Mouse (Mus musculus) CH12.LX (cell line): ENCODE results near the gene Aldh5a1. TPM values are rescaled to one million over a fixed set of nuclear protein-coding genes. Genes with fewer than 3 reads are reported as not detected.

Source experiments
- DNase-seq: peaks from one replicate; pipeline ENCODE4 v3.0.0-alpha.2; 2013; ENCODE audit errors: extremely low read depth
- H3K27ac ChIP-seq: 2 replicates; pipeline ENCODE4 v1.5.1; 2012; ENCODE audit warnings: low read depth, mild to moderate bottlenecking, control low read depth, moderate library complexity; ENCODE audit not compliant: insufficient read depth
- H3K27me3 ChIP-seq: replicated peaks from 2 replicates; pipeline ENCODE3; 2012; ENCODE audit warnings: inconsistent platforms
- H3K36me3 ChIP-seq, 2 experiments: replicated peaks in 1 of 2; 2 replicates each; pipeline versions ENCODE3 to v1.6.1; 2012; ENCODE audit warnings: inconsistent platforms in 1 of 2, low read length in 1 of 2, mild to moderate bottlenecking in 1 of 2, mixed read lengths in 1 of 2, moderate library complexity in 1 of 2; ENCODE audit not compliant: control insufficient read depth in 1 of 2, insufficient read depth in 1 of 2
- H3K4me1 ChIP-seq, 2 experiments: 2 replicates each; pipeline ENCODE4 v1.6.1; 2012; ENCODE audit warnings: inconsistent platforms in 1 of 2, moderate library complexity in 1 of 2; ENCODE audit not compliant: insufficient read depth in 2 of 2, control insufficient read depth in 1 of 2
- H3K4me2 ChIP-seq: 2 replicates; pipeline ENCODE4 v1.6.1; 2012; ENCODE audit warnings: low read depth, mild to moderate bottlenecking, control low read depth; ENCODE audit not compliant: poor library complexity, insufficient read depth, severe bottlenecking
- H3K4me3 ChIP-seq, 3 experiments: fragments of 150-350 bp in 1 of 3; sonication (generic) in 1 of 3; replicated peaks in 1 of 3; 2 replicates each; pipeline versions ENCODE3 to v1.5.1; 2011 to 2012; ENCODE audit warnings: low read depth in 2 of 3, low read length in 2 of 3, mild to moderate bottlenecking in 2 of 3, moderate library complexity in 2 of 3, control low read depth in 1 of 3, improper control_type of control experiment in 1 of 3, inconsistent platforms in 1 of 3, mixed read lengths in 1 of 3; ENCODE audit not compliant: poor library complexity in 1 of 3
- H3K79me2 ChIP-seq: replicated peaks from 2 replicates; pipeline ENCODE4 v1.6.1; 2012; ENCODE audit warnings: mild to moderate bottlenecking, moderate library complexity; ENCODE audit not compliant: control insufficient read depth, poor library complexity, insufficient read depth, severe bottlenecking; ENCODE audit errors: extremely low read depth
- H3K9ac ChIP-seq: 2 replicates; pipeline ENCODE4 v1.6.1; 2012; ENCODE audit warnings: low read depth, mild to moderate bottlenecking, control low read depth, moderate library complexity; ENCODE audit not compliant: insufficient read depth
- H3K9me3 ChIP-seq: replicated peaks from 2 replicates; pipeline ENCODE3; 2012; ENCODE audit warnings: low read length, inconsistent platforms, mixed read lengths
- CHD2 ChIP-seq: IDR thresholded peaks from 2 replicates; pipeline ENCODE4 v1.6.1; 2011; ENCODE audit warnings: low read length, improper control_type of control experiment
- CTCF ChIP-seq, 2 experiments: IDR thresholded peaks in 1 of 2; conservative IDR thresholded peaks in 1 of 2; 2 replicates each; pipeline ENCODE4 v1.5.1; 2011 to 2012; ENCODE audit warnings: low read depth in 2 of 2, low read length in 2 of 2, improper control_type of control experiment in 1 of 2, inconsistent platforms in 1 of 2, mild to moderate bottlenecking in 1 of 2, moderate library complexity in 1 of 2
- E2F4 ChIP-seq: IDR thresholded peaks from 2 replicates; pipeline ENCODE4 v1.6.1; 2011; ENCODE audit warnings: low read depth, low read length, improper control_type of control experiment; ENCODE audit not compliant: insufficient replicate concordance
- ELF1 ChIP-seq: IDR thresholded peaks from 2 replicates; pipeline ENCODE4 v1.6.1; 2014; ENCODE audit warnings: low read depth, mild to moderate bottlenecking, inconsistent platforms, low read length, improper control_type of control experiment
- ETS1 ChIP-seq: conservative IDR thresholded peaks from 2 replicates; pipeline ENCODE4 v1.6.1; 2012; ENCODE audit warnings: low read depth, mild to moderate bottlenecking, inconsistent platforms, low read length, improper control_type of control experiment, moderate library complexity
- GABPA ChIP-seq: IDR thresholded peaks from 2 replicates; pipeline ENCODE4 v1.6.1; 2012; ENCODE audit warnings: low read depth, low read length, improper control_type of control experiment, inconsistent platforms; ENCODE audit not compliant: insufficient replicate concordance
- HCFC1 ChIP-seq: IDR thresholded peaks from 2 replicates; pipeline ENCODE4 v1.6.1; 2012; ENCODE audit warnings: low read depth, mild to moderate bottlenecking, inconsistent platforms, low read length, improper control_type of control experiment
- IRF4 ChIP-seq: IDR thresholded peaks from 2 replicates; pipeline ENCODE4 v1.6.1; 2014; ENCODE audit warnings: low read depth, mild to moderate bottlenecking, inconsistent platforms, low read length, improper control_type of control experiment
- JUND ChIP-seq: conservative IDR thresholded peaks from 2 replicates; pipeline ENCODE4 v1.6.1; 2011; ENCODE audit warnings: low read depth, low read length, improper control_type of control experiment
- KAT2A ChIP-seq: IDR thresholded peaks from 2 replicates; pipeline ENCODE4 v1.6.1; 2012; ENCODE audit warnings: low read length, improper control_type of control experiment, inconsistent platforms; ENCODE audit not compliant: insufficient replicate concordance
- MAFK ChIP-seq: IDR thresholded peaks from 2 replicates; pipeline ENCODE4 v1.6.1; 2011; ENCODE audit warnings: low read length, improper control_type of control experiment; ENCODE audit not compliant: insufficient replicate concordance
- MAX ChIP-seq: IDR thresholded peaks from 2 replicates; pipeline ENCODE4 v1.6.1; 2011; ENCODE audit warnings: low read length, improper control_type of control experiment
- MAZ ChIP-seq: IDR thresholded peaks from 2 replicates; pipeline ENCODE4 v1.6.1; 2012; ENCODE audit warnings: low read depth, mild to moderate bottlenecking, inconsistent platforms, low read length, improper control_type of control experiment, moderate library complexity
- MEF2A ChIP-seq: IDR thresholded peaks from 2 replicates; pipeline ENCODE4 v1.6.1; 2014; ENCODE audit warnings: low read depth, mild to moderate bottlenecking, inconsistent platforms, low read length, improper control_type of control experiment, borderline replicate concordance
- MYC ChIP-seq: IDR thresholded peaks from 2 replicates; pipeline ENCODE4 v1.6.1; 2011; ENCODE audit warnings: low read depth, mild to moderate bottlenecking, improper control_type of control experiment, low read length
- PAX5 ChIP-seq: IDR thresholded peaks from 2 replicates; pipeline ENCODE4 v1.6.1; 2012; ENCODE audit warnings: low read length, inconsistent platforms, mixed read lengths
- POLR2A ChIP-seq: IDR thresholded peaks from 2 replicates; pipeline ENCODE4 v1.6.1; 2011; ENCODE audit warnings: low read depth, mild to moderate bottlenecking, improper control_type of control experiment, low read length
- RAD21 ChIP-seq: IDR thresholded peaks from 2 replicates; pipeline ENCODE4 v1.6.1; 2011; ENCODE audit warnings: low read depth, mild to moderate bottlenecking, low read length, improper control_type of control experiment, moderate library complexity
- RCOR1 ChIP-seq: conservative IDR thresholded peaks from 2 replicates; pipeline ENCODE4 v1.6.1; 2012; ENCODE audit warnings: low read depth, mild to moderate bottlenecking, inconsistent platforms, low read length, improper control_type of control experiment
- SIN3A ChIP-seq: IDR thresholded peaks from 2 replicates; pipeline ENCODE4 v1.6.1; 2012; ENCODE audit warnings: low read length, improper control_type of control experiment, inconsistent platforms
- UBTF ChIP-seq: IDR thresholded peaks from 2 replicates; pipeline ENCODE4 v1.6.1; 2012; ENCODE audit warnings: low read depth, mild to moderate bottlenecking, inconsistent platforms, low read length, improper control_type of control experiment, moderate library complexity
- USF1 ChIP-seq: IDR thresholded peaks from 2 replicates; pipeline ENCODE4 v1.6.1; 2014; ENCODE audit warnings: low read depth, mild to moderate bottlenecking, inconsistent platforms, low read length, improper control_type of control experiment
- ZKSCAN1 ChIP-seq: IDR thresholded peaks from 2 replicates; pipeline ENCODE4 v1.6.1; 2012; ENCODE audit warnings: low read depth, inconsistent platforms, low read length, improper control_type of control experiment, borderline replicate concordance
- ZMIZ1 ChIP-seq: IDR thresholded peaks from 2 replicates; pipeline ENCODE4 v1.6.1; 2012; ENCODE audit warnings: low read depth, mild to moderate bottlenecking, inconsistent platforms, low read length, improper control_type of control experiment
- dilution Hi-C: fragments of 300-500 bp; cut with MboI; formaldehyde crosslinking; loops from 2 replicates; pipeline ENCODE4 v1.14.3; 2020; ENCODE audit warnings: low sequenced_read_pairs; ENCODE audit not compliant: extremely low pct_unique_long_range_greater_than_20kb, extremely low pct_ligation_motif_present
- in situ Hi-C: fragments of 300-500 bp; cut with MboI; formaldehyde crosslinking; loops from 3 replicates; pipeline ENCODE4 v1.14.3; 2019; ENCODE audit warnings: low sequenced_read_pairs, low pct_ligation_motif_present, low pct_unique_long_range_greater_than_20kb, mixed read lengths
- polyA plus RNA-seq: library from polyadenylated mRNA; unstranded; fragments of >175 nt; gene quantifications from 2 replicates; pipeline ENCODE4 v1.2.1, GENCODE M21; 2012; ENCODE audit warnings: low read depth; ENCODE audit not compliant: insufficient read length
- total RNA-seq, 2 experiments: library from RNA; depleted of rRNA; stranded (reverse); fragments of 300-350 nt in 1 of 2; fragments of >200 nt in 1 of 2; gene quantifications; 2 replicates each; pipeline ENCODE4 v1.2.3; 2012 to 2014

Aldh5a1 gene
- total and polyA plus RNA-seq, 3 experiments: 0.36 to 2.4 (median 1.3) TPM

- Histone ChIP-seq H3K79me2 (no peaks in the 10 kb centered on the region), H3K4me1 (peaks cover 0 to 2% of the 10 kb centered on the region in 2 experiments; a peak in 1 of 4 replicates), H3K9ac (no peak overlapping the region), H3K9me3 (peaks cover 12% of the 10 kb centered on the region), H3K36me3 (no peaks in the 10 kb centered on the region)
- TF ChIP-seq ELF1 (no peak), ZKSCAN1 (no peak)
- TF ChIP-seq, all 38 proteins: peak for 0
- Histone ChIP-seq H3K4me2 (no peak overlapping the region), H3K27ac (no peak overlapping the region), H3K27me3 (no peaks in the 10 kb centered on the region), H3K4me3 (no peak overlapping the region)
- in situ Hi-C loops: no loop called here
- dilution Hi-C loops: no loop called here
- DNase-seq: no peak
Observed at GRCm38 (mm10) chr13:24880704-24881103, 56.8 kb downstream of the Aldh5a1 start.

DNA sequence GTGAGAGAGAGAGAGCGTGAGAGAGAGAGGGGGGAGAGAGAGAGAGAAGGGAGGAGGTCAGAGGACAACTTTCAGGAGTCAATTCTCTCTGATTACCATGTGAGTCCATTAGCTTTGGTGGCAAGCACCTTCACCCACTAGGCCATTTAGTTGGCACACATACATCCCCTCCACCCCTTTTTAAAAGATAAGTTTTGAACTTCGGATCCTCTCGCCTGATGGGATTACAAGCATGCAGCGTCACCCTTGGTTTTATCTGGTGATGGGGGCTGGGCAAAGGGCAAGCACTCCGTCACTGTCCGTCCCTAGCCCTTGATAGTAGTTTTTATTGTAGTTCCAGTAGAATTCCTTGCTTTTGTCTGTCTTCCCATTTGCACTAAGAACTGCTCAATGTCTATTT, 57.3 kb downstream of the Aldh5a1 start:
- Histone ChIP-seq H3K4me3 (no peak overlapping the region), H3K79me2 (no peaks in the 10 kb centered on the region), H3K27ac (no peak overlapping the region), H3K36me3 (no peaks in the 10 kb centered on the region), H3K9ac (no peak overlapping the region), H3K27me3 (no peaks in the 10 kb centered on the region), H3K9me3 (peaks cover 12% of the 10 kb centered on the region), H3K4me1 (peaks cover 0 to 2% of the 10 kb centered on the region in 2 experiments; a peak in 1 of 4 replicates), H3K4me2 (no peak overlapping the region)
- dilution Hi-C loops: no loop called here
- in situ Hi-C loops: no loop called here
- TF ChIP-seq MAZ: no peak
- TF ChIP-seq GABPA: no peak
- no peak for TF ChIP-seq CTCF (conservative IDR thresholded peaks at IDR 0.05 in 1 of 2, IDR thresholded peaks at IDR 0.05 in 1 of 2; ENCODE audit: low read depth in 2 of 2, low read length in 2 of 2)
- TF ChIP-seq IRF4: no peak
- TF ChIP-seq RAD21: no peak
- TF ChIP-seq MYC: no peak
- TF ChIP-seq PAX5: no peak
- no peak for TF ChIP-seq USF1
- TF ChIP-seq KAT2A: no peak
- TF ChIP-seq POLR2A: no peak
- no peak for DNase-seq

DNA sequence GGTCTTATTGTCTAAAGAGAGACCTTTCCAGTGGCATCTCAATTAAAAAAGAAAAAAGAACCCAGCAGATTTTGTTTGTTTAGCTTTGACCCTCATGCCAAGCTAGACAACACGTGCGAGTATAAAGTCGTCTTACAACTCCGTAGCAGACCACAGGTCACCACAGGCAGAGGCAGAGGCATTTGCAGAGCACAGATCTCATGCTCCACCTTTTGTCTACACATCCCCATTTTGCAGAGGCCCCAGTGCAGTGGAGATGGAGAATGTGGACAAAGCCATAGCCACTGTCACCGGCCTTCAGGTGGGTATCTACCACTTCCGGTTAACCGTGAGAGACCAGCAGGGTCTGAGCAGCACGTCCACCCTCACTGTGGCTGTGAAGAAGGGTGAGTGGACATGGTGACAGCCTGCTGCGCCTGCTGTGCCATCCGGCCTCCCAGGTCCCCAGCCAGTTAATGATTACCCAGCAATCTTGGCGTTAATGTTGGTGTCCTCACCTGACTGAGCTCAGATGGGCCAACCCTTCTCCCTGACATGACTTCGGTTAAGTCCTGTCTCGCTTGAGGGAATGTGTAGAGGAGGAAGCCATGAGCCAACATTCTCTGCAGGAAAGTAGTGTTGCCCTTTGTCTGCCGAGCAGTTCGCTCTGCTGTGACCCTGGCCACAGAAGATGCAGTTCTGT, 58.0 kb downstream of the Aldh5a1 start:
- Histone ChIP-seq H3K36me3 (no peaks in the 10 kb centered on the region), H3K4me1 (peaks cover 0 to 2% of the 10 kb centered on the region in 2 experiments; a peak in 1 of 4 replicates), H3K4me2 (no peak overlapping the region), H3K9me3 (peaks cover 9% of the 10 kb centered on the region), H3K79me2 (no peaks in the 10 kb centered on the region), H3K27me3 (no peaks in the 10 kb centered on the region), H3K9ac (no peak overlapping the region), H3K4me3 (no peak overlapping the region), H3K27ac (no peak overlapping the region)
- no peak for DNase-seq
- no peak for TF ChIP-seq RCOR1
- no peak for TF ChIP-seq CHD2
- TF ChIP-seq MYC: no peak
- no peak for TF ChIP-seq ETS1
- TF ChIP-seq ELF1: no peak
- TF ChIP-seq MAZ: no peak
- no peak for TF ChIP-seq ZKSCAN1
- TF ChIP-seq MAFK: no peak
- no peak for TF ChIP-seq MEF2A
- TF ChIP-seq ZMIZ1: no peak
- no peak for TF ChIP-seq E2F4
- no peak for TF ChIP-seq HCFC1
- no peak for TF ChIP-seq JUND
- no peak for TF ChIP-seq MAX
- no peak for TF ChIP-seq SIN3A
- TF ChIP-seq IRF4: no peak
- TF ChIP-seq UBTF: no peak
- no peak for TF ChIP-seq USF1
- dilution Hi-C loops: no loop called here
- in situ Hi-C loops: no loop called here
